Mouse (Mus musculus): ENCODE data around the gene Slc16a2. TPM values are rescaled to one million over a fixed set of nuclear protein-coding genes. Genes with fewer than 3 reads are reported as not detected.

The Slc16a2 gene
- 8.2 TPM for polyA plus RNA-seq (2012; fragmentation: generic; extraction: Trizol)

- H3K4me3 ChIP-seq = peak within 1 kb of the TSS; percentile 20
- no peaks in the 10 kb centered on the region for H3K36me3 ChIP-seq (ENCODE audit: control insufficient read depth, insufficient read depth)
- TF ChIP-seq TCF3 (IDR thresholded peaks at IDR 0.05; ENCODE audit: insufficient read length, low read depth) (no peak), E2F4 (IDR thresholded peaks at IDR 0.05; ENCODE audit: insufficient read depth) (no peak), USF1 (IDR thresholded peaks at IDR 0.05; ENCODE audit: low read depth) (no peak), CEBPB (IDR thresholded peaks at IDR 0.05; ENCODE audit: insufficient read depth, poor library complexity, severe bottlenecking) (no peak), MAX (IDR thresholded peaks at IDR 0.05; ENCODE audit: low read depth) (no peak), POLR2A (IDR thresholded peaks at IDR 0.05; ENCODE audit: insufficient read length, low read depth) (peak; percentile 57), SRF (IDR thresholded peaks at IDR 0.05; ENCODE audit: control insufficient read depth, insufficient read length, low read depth) (no peak)
- no peaks in the 10 kb centered on the region for H3K79me2 ChIP-seq (ENCODE audit: control insufficient read depth, insufficient read depth)
- H3K27me3 ChIP-seq (ENCODE audit: control insufficient read depth, insufficient read depth, insufficient read length) = no peaks in the 10 kb centered on the region
- H3K4me2 ChIP-seq (ENCODE audit: low read depth) = peak within 1 kb of the TSS; percentile 64
- peak within 1 kb of the TSS; percentile 8 for H3ac ChIP-seq (ENCODE audit: control insufficient read depth, insufficient read length)
Measured at GRCm38 (mm10) chrX:103821832-103822196, at the start of gene Slc16a2. Gene Slc16a2, minus strand, starts transcription at chrX:103821983.

GRCm38 (mm10) chrX:103863502-103863901 lies 41.7 kb upstream of the Slc16a2 start:
- no peaks in the 10 kb centered on the region for H3K36me3 ChIP-seq (ENCODE audit: control insufficient read depth, insufficient read depth)
- no peak overlapping the region for H3K4me3 ChIP-seq
- no peaks in the 10 kb centered on the region for H3K27me3 ChIP-seq (ENCODE audit: control insufficient read depth, insufficient read depth, insufficient read length)
- H3ac ChIP-seq (ENCODE audit: control insufficient read depth, insufficient read length) = no peak overlapping the region
- TF ChIP-seq MAX (IDR thresholded peaks at IDR 0.05; ENCODE audit: low read depth) (no peak), TCF3 (IDR thresholded peaks at IDR 0.05; ENCODE audit: insufficient read length, low read depth) (no peak), E2F4 (IDR thresholded peaks at IDR 0.05; ENCODE audit: insufficient read depth) (no peak), SRF (IDR thresholded peaks at IDR 0.05; ENCODE audit: control insufficient read depth, insufficient read length, low read depth) (no peak), CEBPB (IDR thresholded peaks at IDR 0.05; ENCODE audit: insufficient read depth, poor library complexity, severe bottlenecking) (no peak), POLR2AphosphoS2 (IDR thresholded peaks at IDR 0.05; ENCODE audit: insufficient read length, low read depth) (no peak), REST (IDR thresholded peaks at IDR 0.05; ENCODE audit: insufficient read depth, insufficient read length) (no peak), TCF12 (IDR thresholded peaks at IDR 0.05; ENCODE audit: insufficient read depth, poor library complexity, severe bottlenecking) (no peak), USF1 (IDR thresholded peaks at IDR 0.05; ENCODE audit: low read depth) (no peak), MYOD1 (IDR thresholded peaks at IDR 0.05; ENCODE audit: control insufficient read depth in 1 of 3, insufficient read length in 2 of 3, low read depth in 2 of 3) (no peak), MYOG (IDR thresholded peaks at IDR 0.05; ENCODE audit: control insufficient read depth in 1 of 3, insufficient read depth in 1 of 3, insufficient read length in 2 of 3, low read depth in 2 of 3) (no peak), POLR2A (IDR thresholded peaks at IDR 0.05; ENCODE audit: insufficient read length, low read depth) (no peak)
- H3K4me2 ChIP-seq (ENCODE audit: low read depth) = no peak overlapping the region
- no peaks in the 10 kb centered on the region for H3K79me2 ChIP-seq (ENCODE audit: control insufficient read depth, insufficient read depth)

GRCm38 (mm10) chrX:103862877-103863276 lies 41.1 kb upstream of the Slc16a2 start:
- no peak overlapping the region for H3K4me3 ChIP-seq
- TF ChIP-seq MAX (IDR thresholded peaks at IDR 0.05; ENCODE audit: low read depth) = no peak
- no peak for TF ChIP-seq CEBPB (IDR thresholded peaks at IDR 0.05; ENCODE audit: insufficient read depth, poor library complexity, severe bottlenecking)
- TF ChIP-seq USF1 (IDR thresholded peaks at IDR 0.05; ENCODE audit: low read depth) = no peak
- H3K27me3 ChIP-seq (ENCODE audit: control insufficient read depth, insufficient read depth, insufficient read length) = no peaks in the 10 kb centered on the region
- H3ac ChIP-seq (ENCODE audit: control insufficient read depth, insufficient read length) = no peak overlapping the region
- no peak overlapping the region for H3K4me2 ChIP-seq (ENCODE audit: low read depth)
- no peaks in the 10 kb centered on the region for H3K36me3 ChIP-seq (ENCODE audit: control insufficient read depth, insufficient read depth)
- H3K79me2 ChIP-seq (ENCODE audit: control insufficient read depth, insufficient read depth) = no peaks in the 10 kb centered on the region

- Histone ChIP-seq H3ac (ENCODE audit: control insufficient read depth, insufficient read length) (no peak overlapping the region), H3K27me3 (ENCODE audit: control insufficient read depth, insufficient read depth, insufficient read length) (no peaks in the 10 kb centered on the region), H3K4me2 (ENCODE audit: low read depth) (no peak overlapping the region), H3K36me3 (ENCODE audit: control insufficient read depth, insufficient read depth) (no peaks in the 10 kb centered on the region), H3K4me3 (no peak overlapping the region), H3K79me2 (ENCODE audit: control insufficient read depth, insufficient read depth) (no peaks in the 10 kb centered on the region)
- no peak for TF ChIP-seq USF1 (IDR thresholded peaks at IDR 0.05; ENCODE audit: low read depth)
- TF ChIP-seq TCF12 (IDR thresholded peaks at IDR 0.05; ENCODE audit: insufficient read depth, poor library complexity, severe bottlenecking) = no peak
- no peak for TF ChIP-seq SRF (IDR thresholded peaks at IDR 0.05; ENCODE audit: control insufficient read depth, insufficient read length, low read depth)
- no peak for TF ChIP-seq MYOD1 (IDR thresholded peaks at IDR 0.05; ENCODE audit: control insufficient read depth in 1 of 3, insufficient read length in 2 of 3, low read depth in 2 of 3)
- TF ChIP-seq E2F4 (IDR thresholded peaks at IDR 0.05; ENCODE audit: insufficient read depth) = no peak
- TF ChIP-seq CEBPB (IDR thresholded peaks at IDR 0.05; ENCODE audit: insufficient read depth, poor library complexity, severe bottlenecking) = no peak
- TF ChIP-seq POLR2A (IDR thresholded peaks at IDR 0.05; ENCODE audit: insufficient read length, low read depth) = no peak
- TF ChIP-seq POLR2AphosphoS2 (IDR thresholded peaks at IDR 0.05; ENCODE audit: insufficient read length, low read depth) = no peak
- TF ChIP-seq MAX (IDR thresholded peaks at IDR 0.05; ENCODE audit: low read depth) = no peak
Measured at GRCm38 (mm10) chrX:103845266-103845665, 23.5 kb upstream of the Slc16a2 start.

- H3K36me3 ChIP-seq (ENCODE audit: control insufficient read depth, insufficient read depth) = no peaks in the 10 kb centered on the region
- no peak overlapping the region for H3K4me3 ChIP-seq
- H3K27me3 ChIP-seq (ENCODE audit: control insufficient read depth, insufficient read depth, insufficient read length) = no peaks in the 10 kb centered on the region
- H3K79me2 ChIP-seq (ENCODE audit: control insufficient read depth, insufficient read depth) = no peaks in the 10 kb centered on the region
- TF ChIP-seq TCF3 (IDR thresholded peaks at IDR 0.05; ENCODE audit: insufficient read length, low read depth) = no peak
- TF ChIP-seq MAX (IDR thresholded peaks at IDR 0.05; ENCODE audit: low read depth) = no peak
- TF ChIP-seq REST (IDR thresholded peaks at IDR 0.05; ENCODE audit: insufficient read depth, insufficient read length) = no peak
- no peak for TF ChIP-seq POLR2A (IDR thresholded peaks at IDR 0.05; ENCODE audit: insufficient read length, low read depth)
- TF ChIP-seq CEBPB (IDR thresholded peaks at IDR 0.05; ENCODE audit: insufficient read depth, poor library complexity, severe bottlenecking) = no peak
- no peak for TF ChIP-seq E2F4 (IDR thresholded peaks at IDR 0.05; ENCODE audit: insufficient read depth)
- TF ChIP-seq SRF (IDR thresholded peaks at IDR 0.05; ENCODE audit: control insufficient read depth, insufficient read length, low read depth) = no peak
- TF ChIP-seq POLR2AphosphoS2 (IDR thresholded peaks at IDR 0.05; ENCODE audit: insufficient read length, low read depth) = no peak
- no peak for TF ChIP-seq TCF12 (IDR thresholded peaks at IDR 0.05; ENCODE audit: insufficient read depth, poor library complexity, severe bottlenecking)
- TF ChIP-seq USF1 (IDR thresholded peaks at IDR 0.05; ENCODE audit: low read depth) = no peak
- no peak for TF ChIP-seq MYOD1 (IDR thresholded peaks at IDR 0.05; ENCODE audit: control insufficient read depth in 1 of 3, insufficient read length in 2 of 3, low read depth in 2 of 3)
- TF ChIP-seq MYOG (IDR thresholded peaks at IDR 0.05; ENCODE audit: control insufficient read depth in 1 of 3, insufficient read depth in 1 of 3, insufficient read length in 2 of 3, low read depth in 2 of 3) = no peak
- H3K4me2 ChIP-seq (ENCODE audit: low read depth) = no peak overlapping the region
- H3ac ChIP-seq (ENCODE audit: control insufficient read depth, insufficient read length) = no peak overlapping the region
Measured at GRCm38 (mm10) chrX:103828836-103829235, 7.1 kb upstream of the Slc16a2 start.
